Mouse (Mus musculus): ENCODE results near the gene Gpr6. TPM values are rescaled to one million over a fixed set of nuclear protein-coding genes. Genes with fewer than 3 reads are reported as not detected.
A peak's percentile ranks its signal among the peaks of the same experiment; 100 is the strongest.

The Gpr6 gene
- polyA plus RNA-seq (2015; fragmentation: Nextera tagmentation; extraction: Ambion mirVana): not detected in 2 replicates

GRCm38 (mm10) chr10:41072116-41072515 lies at the start of gene Gpr6:
Gpr6 (minus strand) TSS chr10:41072285.
- H3K4me2 ChIP-seq: no peak within 1 kb of the TSS
- ATAC-seq (ENCODE audit: borderline replicate concordance, extremely low read depth, low FRiP score, low TSS enrichment): no peak
- H3K4me3 ChIP-seq: no peak within 1 kb of the TSS

GRCm38 (mm10) chr10:41100060-41100459 lies 28.0 kb upstream of the Gpr6 start:
- Histone ChIP-seq H3K9me3 (no peaks in the 10 kb centered on the region), H3K36me3 (no peaks in the 10 kb centered on the region), H3K4me1 (no peaks in the 10 kb centered on the region), H3K4me2 (no peak overlapping the region), H3K4me3 (no peak overlapping the region), H3K27me3 (no peaks in the 10 kb centered on the region), H3K27ac (no peak overlapping the region), H3K9ac (no peak overlapping the region)
- WGBS: 57% methylated on average over 2 of the region's 2 CpGs
- no peak for ATAC-seq (ENCODE audit: borderline replicate concordance, extremely low read depth, low FRiP score, low TSS enrichment)

More at GRCm38 (mm10) chr10:41072116-41072515, at the start of gene Gpr6:
- Histone ChIP-seq H3K27me3 (peaks cover 35% of the 10 kb centered on the region), H3K9me3 (no peaks in the 10 kb centered on the region), H3K9ac (no peak within 1 kb of the TSS), H3K4me1 (no peaks in the 10 kb centered on the region), H3K27ac (no peak within 1 kb of the TSS), H3K36me3 (no peaks in the 10 kb centered on the region)
- 1% methylated on average over 23 of the region's 23 CpGs for WGBS

DNA sequence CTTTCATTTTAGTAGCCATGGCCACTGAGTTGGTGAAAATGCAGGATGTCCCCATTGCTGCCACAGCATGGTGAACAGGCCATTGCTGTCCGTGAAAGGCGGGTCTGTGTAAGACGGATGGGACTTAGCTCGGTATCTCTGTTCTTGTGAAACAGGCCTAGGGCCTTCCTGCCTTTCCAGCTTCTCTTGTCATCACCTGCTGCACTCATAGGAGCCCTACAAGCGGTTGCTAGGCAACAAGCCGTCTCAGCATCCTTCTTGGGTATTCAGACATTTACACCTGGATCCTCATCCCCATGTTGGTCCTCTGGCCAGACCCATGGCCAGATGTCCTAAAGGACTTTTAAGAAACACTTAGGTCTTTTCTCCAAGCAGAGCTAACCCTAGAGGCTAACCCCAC lies 26.1 kb upstream of the Gpr6 start:
- Histone ChIP-seq H3K27ac (no peak overlapping the region), H3K4me1 (no peaks in the 10 kb centered on the region), H3K9ac (no peak overlapping the region), H3K27me3 (no peaks in the 10 kb centered on the region), H3K4me3 (no peak overlapping the region), H3K9me3 (no peaks in the 10 kb centered on the region), H3K4me2 (no peak overlapping the region), H3K36me3 (no peaks in the 10 kb centered on the region)
- 79% methylated on average over 6 of the region's 6 CpGs for WGBS
- ATAC-seq (ENCODE audit: borderline replicate concordance, extremely low read depth, low FRiP score, low TSS enrichment): no peak

GRCm38 (mm10) chr10:41088852-41089251 lies 16.8 kb upstream of the Gpr6 start:
- no peak overlapping the region for H3K4me3 ChIP-seq
- H3K4me1 ChIP-seq: no peaks in the 10 kb centered on the region
- H3K9ac ChIP-seq: no peak overlapping the region
- no peaks in the 10 kb centered on the region for H3K36me3 ChIP-seq
- no peak overlapping the region for H3K4me2 ChIP-seq
- WGBS: 48% methylated on average over 7 of the region's 7 CpGs
- ATAC-seq (ENCODE audit: borderline replicate concordance, extremely low read depth, low FRiP score, low TSS enrichment): no peak
- no peaks in the 10 kb centered on the region for H3K27me3 ChIP-seq
- no peaks in the 10 kb centered on the region for H3K9me3 ChIP-seq
- no peak overlapping the region for H3K27ac ChIP-seq

DNA sequence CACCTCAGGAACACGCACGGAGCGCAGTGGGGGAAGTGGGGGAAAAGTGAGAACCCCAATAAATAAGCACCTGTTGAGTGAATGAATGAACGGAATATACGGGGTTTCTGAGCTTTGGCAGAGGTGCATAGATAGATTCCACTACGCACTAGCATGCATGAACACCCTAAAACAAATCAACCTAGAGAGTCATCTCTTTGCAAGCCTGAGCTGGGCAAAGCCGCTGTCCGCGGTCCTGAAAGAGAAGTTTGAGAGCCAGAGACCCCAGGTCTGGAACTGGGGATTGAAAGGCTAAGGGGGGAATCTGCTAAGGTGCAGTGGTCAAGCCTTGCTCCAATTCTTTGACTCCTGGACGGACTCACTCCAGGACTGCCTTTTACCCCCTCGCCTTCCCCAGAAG lies 389 bp downstream of the Gpr6 start:
- Histone ChIP-seq H3K27me3 (peaks cover 35% of the 10 kb centered on the region), H3K9me3 (no peaks in the 10 kb centered on the region), H3K4me2 (no peak overlapping the region), H3K4me3 (no peak overlapping the region), H3K27ac (no peak overlapping the region), H3K9ac (no peak overlapping the region), H3K4me1 (no peaks in the 10 kb centered on the region), H3K36me3 (no peaks in the 10 kb centered on the region)
- 2% methylated on average over 11 of the region's 11 CpGs for WGBS
- ATAC-seq (ENCODE audit: borderline replicate concordance, extremely low read depth, low FRiP score, low TSS enrichment): no peak

GRCm38 (mm10) chr10:41070693-41071651 lies 1.1 kb downstream of the Gpr6 start:
- H3K36me3 ChIP-seq: no peaks in the 10 kb centered on the region
- H3K9ac ChIP-seq: no peak overlapping the region
- no peak overlapping the region for H3K27ac ChIP-seq
- ATAC-seq (ENCODE audit: borderline replicate concordance, extremely low read depth, low FRiP score, low TSS enrichment): no peak
- no peaks in the 10 kb centered on the region for H3K9me3 ChIP-seq
- H3K4me3 ChIP-seq: no peak overlapping the region
- WGBS: 3% methylated on average over 68 of the region's 68 CpGs
- H3K27me3 ChIP-seq: peaks cover 35% of the 10 kb centered on the region
- no peaks in the 10 kb centered on the region for H3K4me1 ChIP-seq
- no peak overlapping the region for H3K4me2 ChIP-seq

DNA sequence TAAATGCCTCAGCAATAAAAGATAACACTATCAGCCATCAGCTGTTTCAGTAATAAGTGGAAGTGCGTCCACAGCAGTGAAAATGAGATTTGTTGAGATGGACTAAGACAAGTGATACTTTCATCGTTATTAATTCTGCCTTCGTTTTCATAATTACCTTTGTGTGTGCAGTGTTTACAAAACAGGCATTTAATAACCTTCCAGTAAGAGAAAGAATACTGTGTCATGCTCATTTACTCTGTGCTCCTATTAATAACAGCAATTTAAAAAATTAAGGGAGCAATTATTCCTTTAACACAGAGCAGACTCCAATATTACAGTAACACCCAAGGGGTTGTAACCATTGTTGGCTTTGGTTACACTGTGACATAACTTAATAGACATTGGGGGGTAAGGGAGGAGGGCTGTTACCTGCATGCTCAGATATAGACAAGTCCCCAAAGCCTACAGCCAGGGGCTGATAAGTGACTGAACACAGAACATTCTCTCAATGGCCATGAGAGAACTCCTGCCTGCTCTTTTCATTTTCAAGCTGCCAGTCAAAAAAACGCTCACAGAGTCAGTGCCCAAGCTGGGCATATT lies 11.7 kb downstream of the Gpr6 start:
- no peak overlapping the region for H3K4me3 ChIP-seq
- ATAC-seq (ENCODE audit: borderline replicate concordance, extremely low read depth, low FRiP score, low TSS enrichment): no peak
- H3K4me1 ChIP-seq: no peaks in the 10 kb centered on the region
- H3K27ac ChIP-seq: no peak overlapping the region
- no peaks in the 10 kb centered on the region for H3K9me3 ChIP-seq
- WGBS: 74% methylated on average over 4 of the region's 4 CpGs
- no peak overlapping the region for H3K9ac ChIP-seq
- H3K27me3 ChIP-seq: no peaks in the 10 kb centered on the region
- no peaks in the 10 kb centered on the region for H3K36me3 ChIP-seq
- H3K4me2 ChIP-seq: no peak overlapping the region

- no peaks in the 10 kb centered on the region for H3K27me3 ChIP-seq
- no peaks in the 10 kb centered on the region for H3K4me1 ChIP-seq
- no peak overlapping the region for H3K9ac ChIP-seq
- no peaks in the 10 kb centered on the region for H3K36me3 ChIP-seq
- no peak for ATAC-seq (ENCODE audit: borderline replicate concordance, extremely low read depth, low FRiP score, low TSS enrichment)
- H3K27ac ChIP-seq: no peak overlapping the region
- no peaks in the 10 kb centered on the region for H3K9me3 ChIP-seq
- no peak overlapping the region for H3K4me3 ChIP-seq
- H3K4me2 ChIP-seq: no peak overlapping the region
- WGBS: 81% methylated on average over 9 of the region's 9 CpGs
These were observed 16.5 kb downstream of the Gpr6 start for GRCm38 (mm10) chr10:41055581-41055980.

- Histone ChIP-seq H3K36me3 (no peaks in the 10 kb centered on the region), H3K9me3 (no peaks in the 10 kb centered on the region), H3K4me3 (no peak overlapping the region), H3K4me1 (no peaks in the 10 kb centered on the region), H3K4me2 (no peak overlapping the region), H3K27me3 (no peaks in the 10 kb centered on the region), H3K9ac (no peak overlapping the region), H3K27ac (no peak overlapping the region)
- no peak for ATAC-seq (ENCODE audit: borderline replicate concordance, extremely low read depth, low FRiP score, low TSS enrichment)
- 63% methylated on average over 5 of the region's 5 CpGs for whole genome bisulfite sequencing
These were observed 18.1 kb downstream of the Gpr6 start for GRCm38 (mm10) chr10:41054005-41054404.

- Histone ChIP-seq H3K27ac (no peak overlapping the region), H3K27me3 (no peaks in the 10 kb centered on the region), H3K4me2 (no peak overlapping the region), H3K4me1 (no peaks in the 10 kb centered on the region), H3K9me3 (no peaks in the 10 kb centered on the region), H3K36me3 (no peaks in the 10 kb centered on the region), H3K9ac (no peak overlapping the region), H3K4me3 (no peak overlapping the region)
- no peak for ATAC-seq (ENCODE audit: borderline replicate concordance, extremely low read depth, low FRiP score, low TSS enrichment)
- 76% methylated on average over 11 of the region's 11 CpGs for WGBS
These were observed 29.8 kb downstream of the Gpr6 start for GRCm38 (mm10) chr10:41042272-41042671.

DNA sequence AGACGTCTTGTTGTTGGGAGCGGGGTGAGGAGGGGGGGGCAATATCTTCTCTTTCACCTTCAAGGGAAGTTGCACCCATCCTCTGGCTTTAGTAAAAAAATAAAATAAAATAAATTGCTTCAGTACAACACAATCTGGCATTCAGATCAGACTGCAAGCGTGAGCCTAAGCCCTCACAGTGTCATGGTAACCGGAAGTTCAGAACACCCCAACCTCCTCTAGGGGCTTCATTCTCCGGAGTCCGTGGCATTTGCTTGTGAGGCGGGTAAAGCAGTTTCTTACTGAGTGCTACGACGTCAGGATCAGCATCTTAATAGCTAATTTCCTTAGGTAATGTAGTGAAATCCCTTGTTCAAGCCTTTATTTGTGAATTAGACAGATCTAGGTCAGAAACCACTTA lies 30.6 kb downstream of the Gpr6 start:
- WGBS: 70% methylated on average over 9 of the region's 9 CpGs
- ATAC-seq (ENCODE audit: borderline replicate concordance, extremely low read depth, low FRiP score, low TSS enrichment): no peak

GRCm38 (mm10) chr10:41040530-41041085 lies 31.5 kb downstream of the Gpr6 start:
- Histone ChIP-seq H3K4me2 (no peak overlapping the region), H3K9ac (no peak overlapping the region), H3K4me1 (no peaks in the 10 kb centered on the region), H3K9me3 (no peaks in the 10 kb centered on the region), H3K4me3 (no peak overlapping the region), H3K27me3 (no peaks in the 10 kb centered on the region), H3K36me3 (no peaks in the 10 kb centered on the region), H3K27ac (no peak overlapping the region)
- peak; percentile 57 for ATAC-seq (ENCODE audit: borderline replicate concordance, extremely low read depth, low FRiP score, low TSS enrichment)

More for the DNA sequence above, 30.6 kb downstream of the Gpr6 start:
- no peaks in the 10 kb centered on the region for H3K4me1 ChIP-seq
- no peak overlapping the region for H3K27ac ChIP-seq
- H3K27me3 ChIP-seq: no peaks in the 10 kb centered on the region
- no peaks in the 10 kb centered on the region for H3K9me3 ChIP-seq
- H3K4me3 ChIP-seq: no peak overlapping the region
- no peaks in the 10 kb centered on the region for H3K36me3 ChIP-seq
- H3K9ac ChIP-seq: no peak overlapping the region
- H3K4me2 ChIP-seq: no peak overlapping the region
